Comparison of ENCODE assay signal across 7 mouse cellular contexts in the genomic region with DNA sequence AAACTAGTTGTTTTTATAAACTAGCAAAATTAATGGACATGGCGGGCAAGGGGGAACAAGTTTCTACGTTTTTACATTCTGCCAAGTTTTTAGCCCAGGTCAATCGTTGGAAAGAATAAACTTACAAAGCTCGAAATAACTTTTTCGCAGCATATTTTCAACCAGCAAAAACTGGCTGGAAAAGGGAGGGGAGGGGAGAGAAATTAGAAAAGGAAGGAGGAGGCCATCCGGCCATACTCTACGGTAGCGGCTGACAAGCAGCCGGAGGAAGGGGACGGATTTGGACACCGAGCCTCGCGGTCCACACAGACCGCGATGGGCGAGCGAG. TPM values are rescaled to one million over a fixed set of nuclear protein-coding genes. Genes with fewer than 3 reads are reported as not detected.
DNase-seq lines count a peak whose midpoint lies in the region; ATAC-seq and TF ChIP-seq lines count a peak whose summit lies in the region.

No protein-coding gene starts in this region.

- peak overlapping the region; percentile 98 for H3K9ac ChIP-seq in lung, embryonic 16.5 days (ENCODE audit: low read length)
- peak overlapping the region; percentile 88 for H3K9ac ChIP-seq in embryonic facial prominence, embryonic 15.5 days
- peak overlapping the region; percentile 99 for H3K9ac ChIP-seq in intestine, postnatal 0 days (ENCODE audit: low read depth, low read length)

- H3K4me1 ChIP-seq in lung, embryonic 16.5 days (replicated peaks; ENCODE audit: control insufficient read depth, insufficient read depth, low read length) = peaks cover 2% of the 10 kb centered on the region; the same call in 1 of the 2 replicates
- H3K4me1 ChIP-seq in embryonic facial prominence, embryonic 15.5 days = no peaks in the 10 kb centered on the region
- H3K4me1 ChIP-seq in intestine, postnatal 0 days (replicated peaks; ENCODE audit: control insufficient read depth, insufficient read depth, low read length) = 0 out of 2 replicates have a peak, but pooled peaks cover 7% of the 10 kb centered on the region
- H3K4me1 ChIP-seq in small intestine, adult 2 months (ENCODE audit: control insufficient read depth, insufficient read depth, insufficient read length, low read length) = no peaks in the 10 kb centered on the region

- H3K9me3 ChIP-seq in lung, embryonic 16.5 days (ENCODE audit: control insufficient read depth, low read length) = no peaks in the 10 kb centered on the region
- H3K9me3 ChIP-seq in embryonic facial prominence, embryonic 15.5 days (replicated peaks) = no peaks in the 10 kb centered on the region
- H3K9me3 ChIP-seq in intestine, postnatal 0 days (ENCODE audit: control insufficient read depth) = no peaks in the 10 kb centered on the region

- H3K36me3 ChIP-seq in lung, embryonic 16.5 days (ENCODE audit: control insufficient read depth, insufficient read depth, low read length) = peaks cover 23% of the 10 kb centered on the region
- peaks cover 23% of the 10 kb centered on the region for H3K36me3 ChIP-seq in embryonic facial prominence, embryonic 15.5 days
- peaks cover 20% of the 10 kb centered on the region for H3K36me3 ChIP-seq in intestine, postnatal 0 days (ENCODE audit: control insufficient read depth, insufficient read depth)
- H3K36me3 ChIP-seq in small intestine, adult 2 months (ENCODE audit: control insufficient read depth, insufficient read depth, low read length) = peaks cover 23% of the 10 kb centered on the region

- under 1% methylated on average over 17 of the region's 17 CpGs for WGBS in lung, embryonic 16.5 days
- under 1% methylated on average over 17 of the region's 17 CpGs for WGBS in embryonic facial prominence, embryonic 15.5 days
- 1% methylated on average over 17 of the region's 17 CpGs for WGBS in intestine, postnatal 0 days
- whole genome bisulfite sequencing in small intestine, adult 2 months = under 1% methylated on average over 17 of the region's 17 CpGs

- TF ChIP-seq POLR2A in small intestine, adult 2 months (IDR thresholded peaks at IDR 0.05; ENCODE audit: low read depth, low read length) = no peak

- peak overlapping the region; percentile 93 for H3K27ac ChIP-seq in lung, embryonic 16.5 days (ENCODE audit: low read length)
- H3K27ac ChIP-seq in embryonic facial prominence, embryonic 15.5 days (replicated peaks) = peak overlapping the region; percentile 91
- H3K27ac ChIP-seq in intestine, postnatal 0 days (ENCODE audit: low read depth, low read length) = peak overlapping the region; percentile 90
- H3K27ac ChIP-seq in small intestine, adult 2 months (ENCODE audit: insufficient read depth, low read depth, low read length) = peak overlapping the region; percentile 41; the same call in 1 of the 2 replicates

- peak overlapping the region; percentile 91 for H3K4me3 ChIP-seq in lung, embryonic 16.5 days (ENCODE audit: low read length)
- H3K4me3 ChIP-seq in embryonic facial prominence, embryonic 15.5 days (replicated peaks) = peak overlapping the region; percentile 77
- H3K4me3 ChIP-seq in intestine, postnatal 0 days (ENCODE audit: low read depth, low read length) = peak overlapping the region; percentile 100
- peak overlapping the region; percentile 90 for H3K4me3 ChIP-seq in small intestine, adult 2 months (ENCODE audit: low read depth, low read length)

- H3K4me2 ChIP-seq in lung, embryonic 16.5 days (ENCODE audit: low read depth, low read length) = peak overlapping the region; percentile 70
- peak overlapping the region; percentile 62 for H3K4me2 ChIP-seq in embryonic facial prominence, embryonic 15.5 days (replicated peaks)
- H3K4me2 ChIP-seq in intestine, postnatal 0 days (replicated peaks; ENCODE audit: low read depth) = peak overlapping the region; percentile 75

- H3K27me3 ChIP-seq in lung, embryonic 16.5 days (ENCODE audit: control insufficient read depth, insufficient read depth, low read depth, low read length) = no peaks in the 10 kb centered on the region
- no peaks in the 10 kb centered on the region for H3K27me3 ChIP-seq in embryonic facial prominence, embryonic 15.5 days
- no peaks in the 10 kb centered on the region for H3K27me3 ChIP-seq in intestine, postnatal 0 days (replicated peaks; ENCODE audit: control insufficient read depth, insufficient read depth, low read length)
- no peaks in the 10 kb centered on the region for H3K27me3 ChIP-seq in small intestine, adult 2 months (ENCODE audit: control insufficient read depth, insufficient read depth, low read length)

- no peak for TF ChIP-seq CTCF in intestine, postnatal 0 days (IDR thresholded peaks at IDR 0.05; ENCODE audit: low read depth)
- TF ChIP-seq CTCF in small intestine, adult 2 months (IDR thresholded peaks at IDR 0.05; ENCODE audit: extremely low read depth, insufficient read length, insufficient replicate concordance, low read depth, low read length) = no peak

- no peak; the same call in 1 of the 2 replicates for ATAC-seq in lung, embryonic 16.5 days (ENCODE audit: low read depth)
- no peak for ATAC-seq in embryonic facial prominence, embryonic 15.5 days (ENCODE audit: insufficient number of reproducible peaks, low FRiP score, low TSS enrichment, low read depth)
- no peak for ATAC-seq in intestine, postnatal 0 days

- DNase-seq in lung, postnatal 4 days = no peak
- no peak for DNase-seq in urinary bladder, postnatal 4 days (ENCODE audit: low spot score in 2 of 2)
- DNase-seq in adrenal gland, postnatal 14 days = no peak

RNA-seq across cellular contexts. Expression of a gene that starts 0.7 kb away (rescaled TPM):
- 151 and 163 TPM in 2 replicates for polyA plus RNA-seq in lung, embryonic 16.5 days (2015; fragmentation: Nextera tagmentation; extraction: Ambion mirVana)
- polyA plus RNA-seq in embryonic facial prominence, embryonic 15.5 days (2015; fragmentation: Nextera tagmentation; extraction: Ambion mirVana) = 130 and 131 TPM in 2 replicates
- polyA plus RNA-seq in intestine, postnatal 0 days (2015; fragmentation: Nextera tagmentation; extraction: Ambion mirVana) = 76.2 and 77.9 TPM in 2 replicates
- 1.8 and 3.0 TPM in 2 replicates for polyA plus RNA-seq in small intestine, adult 2 months (2012; rRNA removed)
- total RNA-seq in adrenal gland, postnatal 14 days (2021) = 131 and 135 TPM in 2 replicates

RNA-seq across cellular contexts. Expression of a gene that starts 43.5 kb away (rescaled TPM):
- 55.2 and 56.0 TPM in 2 replicates for polyA plus RNA-seq in lung, embryonic 16.5 days (2015; fragmentation: Nextera tagmentation; extraction: Ambion mirVana)
- 46.4 and 52.2 TPM in 2 replicates for polyA plus RNA-seq in embryonic facial prominence, embryonic 15.5 days (2015; fragmentation: Nextera tagmentation; extraction: Ambion mirVana)
- polyA plus RNA-seq in intestine, postnatal 0 days (2015; fragmentation: Nextera tagmentation; extraction: Ambion mirVana) = 15.7 and 20.6 TPM in 2 replicates
- polyA plus RNA-seq in small intestine, adult 2 months (2012; rRNA removed) = 3.0 and 7.3 TPM in 2 replicates
- total RNA-seq in adrenal gland, postnatal 14 days (2021) = 29.1 and 32.4 TPM in 2 replicates

RNA-seq across cellular contexts. Expression of a gene that starts 43.5 kb away (rescaled TPM):
- 1.1 and 1.9 TPM in 2 replicates for polyA plus RNA-seq in lung, embryonic 16.5 days (2015; fragmentation: Nextera tagmentation; extraction: Ambion mirVana)
- polyA plus RNA-seq in embryonic facial prominence, embryonic 15.5 days (2015; fragmentation: Nextera tagmentation; extraction: Ambion mirVana) = 1.5 and 1.6 TPM in 2 replicates
- 0.63 and 0.71 TPM in 2 replicates for polyA plus RNA-seq in intestine, postnatal 0 days (2015; fragmentation: Nextera tagmentation; extraction: Ambion mirVana)
- 0.04 TPM in 1 of 2 replicates, not detected in the other for polyA plus RNA-seq in small intestine, adult 2 months (2012; rRNA removed)
- 3.0 and 3.6 TPM in 2 replicates for total RNA-seq in adrenal gland, postnatal 14 days (2021)

Comparison
In these comparisons a context has a peak if more than half of its experiments do, and no peak if none do; other contexts are left out.
1. H3K27ac ChIP-seq: peak in every context shown above with its lines; median percentile 93 in lung, embryonic 16.5 days; 91 in embryonic facial prominence, embryonic 15.5 days; 90 in intestine, postnatal 0 days; 41 in small intestine, adult 2 months.
2. RNA of a gene that starts 0.7 kb away (polyA plus RNA-seq): 151 to 163 TPM in lung, embryonic 16.5 days, 130 to 131 TPM in embryonic facial prominence, embryonic 15.5 days and 76.2 to 77.9 TPM in intestine, postnatal 0 days; 1.8 to 3.0 TPM in small intestine, adult 2 months; every median in the first group is over 10 times any median in the second.
3. Peak in every context shown above with its lines, with median percentiles within 50 percentile points of each other: H3K4me2 ChIP-seq, H3K4me3 ChIP-seq and H3K9ac ChIP-seq.